Mouse (Mus musculus): ENCODE results near the gene Lypd6b. TPM values are rescaled to one million over a fixed set of nuclear protein-coding genes. Genes with fewer than 3 reads are reported as not detected.

Lypd6b gene
- polyA plus RNA-seq, 1 experiment: not detected

DNA sequence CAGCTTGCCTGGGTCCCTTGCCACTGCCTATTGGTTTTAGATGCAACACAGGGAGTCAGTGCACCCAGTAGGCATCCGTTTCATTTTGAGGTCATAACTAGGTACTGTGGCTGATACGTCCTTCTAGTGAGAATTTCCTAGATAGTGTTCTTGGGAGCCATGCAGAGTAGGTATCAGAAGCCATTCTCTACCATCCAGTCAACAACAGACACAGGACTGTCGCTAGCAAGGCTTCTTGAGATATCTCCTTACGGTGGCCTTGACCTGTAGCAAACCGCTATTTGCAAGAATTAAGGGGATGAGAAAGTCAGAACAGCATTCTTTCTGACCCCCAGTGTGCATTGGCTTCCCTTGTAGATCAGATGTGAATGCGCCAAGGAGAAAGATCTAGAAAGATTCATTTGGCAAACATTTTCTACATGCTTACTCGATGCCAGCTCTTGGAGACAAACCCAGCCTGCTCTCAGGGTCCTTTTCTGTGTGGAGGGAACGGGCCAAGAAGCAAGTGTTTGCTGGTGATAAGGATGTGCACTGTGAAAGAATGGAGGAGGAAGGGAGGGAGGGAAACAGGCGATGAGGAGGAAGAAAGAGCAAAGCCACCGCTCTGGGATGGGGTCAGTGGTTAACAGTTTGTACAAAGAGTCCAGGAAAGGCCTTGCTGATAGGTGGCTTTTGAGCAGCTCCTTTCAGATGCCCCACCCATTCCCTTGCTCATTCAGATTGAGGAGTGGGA, 82.5 kb downstream of the Lypd6b start:
- no peak for TF ChIP-seq TAL1 (IDR thresholded peaks at IDR 0.05; ENCODE audit: low read length)
- TF ChIP-seq GATA1 (IDR thresholded peaks at IDR 0.05; ENCODE audit: low read length): no peak
- H3K9me3 ChIP-seq (ENCODE audit: control insufficient read depth, low read length): no peaks in the 10 kb centered on the region
- H3K27me3 ChIP-seq (ENCODE audit: control insufficient read depth): no peaks in the 10 kb centered on the region
- no peak overlapping the region for H3K4me3 ChIP-seq (replicated peaks)
- H3K4me1 ChIP-seq (ENCODE audit: control insufficient read depth): peaks cover 5% of the 10 kb centered on the region
- no peaks in the 10 kb centered on the region for H3K36me3 ChIP-seq (ENCODE audit: control insufficient read depth)

GRCm38 (mm10) chr2:49871012-49871411, 83.5 kb downstream of the Lypd6b start:
- Histone ChIP-seq H3K4me3 (replicated peaks) (no peak overlapping the region), H3K36me3 (ENCODE audit: control insufficient read depth) (no peaks in the 10 kb centered on the region), H3K4me1 (ENCODE audit: control insufficient read depth) (peaks cover 5% of the 10 kb centered on the region), H3K9me3 (ENCODE audit: control insufficient read depth, low read length) (no peaks in the 10 kb centered on the region), H3K27me3 (ENCODE audit: control insufficient read depth) (no peaks in the 10 kb centered on the region)
- TF ChIP-seq TAL1 (IDR thresholded peaks at IDR 0.05; ENCODE audit: low read length): no peak
- TF ChIP-seq GATA1 (IDR thresholded peaks at IDR 0.05; ENCODE audit: low read length): no peak

DNA sequence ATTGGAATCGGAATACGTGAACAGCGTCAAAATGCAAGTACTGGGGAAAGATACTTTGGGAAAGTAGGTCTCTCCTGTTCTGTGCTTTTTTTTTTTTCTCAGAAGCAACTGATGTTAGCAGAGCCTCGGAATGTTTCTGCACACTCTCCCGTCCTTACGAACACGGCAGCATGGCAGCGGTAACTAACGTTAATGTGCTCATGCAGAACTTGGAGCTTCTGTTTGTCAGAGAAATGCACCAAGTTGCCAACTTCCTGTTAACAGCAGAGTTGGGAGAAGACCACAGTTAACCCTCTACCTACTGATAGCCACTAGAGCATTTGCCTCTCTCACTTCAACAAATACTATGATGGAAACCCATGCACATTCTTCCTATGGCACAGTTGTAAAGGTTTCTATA, 93.0 kb downstream of the Lypd6b start:
- Histone ChIP-seq H3K4me1 (ENCODE audit: control insufficient read depth) (no peaks in the 10 kb centered on the region), H3K9me3 (ENCODE audit: control insufficient read depth, low read length) (no peaks in the 10 kb centered on the region), H3K36me3 (ENCODE audit: control insufficient read depth) (no peaks in the 10 kb centered on the region), H3K27me3 (ENCODE audit: control insufficient read depth) (no peaks in the 10 kb centered on the region), H3K4me3 (replicated peaks) (no peak overlapping the region)
- TF ChIP-seq TAL1 (IDR thresholded peaks at IDR 0.05; ENCODE audit: low read length): no peak
- no peak for TF ChIP-seq GATA1 (IDR thresholded peaks at IDR 0.05; ENCODE audit: low read length)

GRCm38 (mm10) chr2:49881002-49881401, 93.5 kb downstream of the Lypd6b start:
- H3K9me3 ChIP-seq (ENCODE audit: control insufficient read depth, low read length): no peaks in the 10 kb centered on the region
- no peak overlapping the region for H3K4me3 ChIP-seq (replicated peaks)
- TF ChIP-seq GATA1 (IDR thresholded peaks at IDR 0.05; ENCODE audit: low read length): no peak
- TF ChIP-seq TAL1 (IDR thresholded peaks at IDR 0.05; ENCODE audit: low read length): no peak
- no peaks in the 10 kb centered on the region for H3K27me3 ChIP-seq (ENCODE audit: control insufficient read depth)
- H3K36me3 ChIP-seq (ENCODE audit: control insufficient read depth): no peaks in the 10 kb centered on the region
- H3K4me1 ChIP-seq (ENCODE audit: control insufficient read depth): no peaks in the 10 kb centered on the region

GRCm38 (mm10) chr2:49882461-49882860, 95.0 kb downstream of the Lypd6b start:
- TF ChIP-seq TAL1 (IDR thresholded peaks at IDR 0.05; ENCODE audit: low read length): no peak
- no peak for TF ChIP-seq GATA1 (IDR thresholded peaks at IDR 0.05; ENCODE audit: low read length)
- no peaks in the 10 kb centered on the region for H3K27me3 ChIP-seq (ENCODE audit: control insufficient read depth)
- H3K36me3 ChIP-seq (ENCODE audit: control insufficient read depth): no peaks in the 10 kb centered on the region
- H3K9me3 ChIP-seq (ENCODE audit: control insufficient read depth, low read length): no peaks in the 10 kb centered on the region
- no peak overlapping the region for H3K4me3 ChIP-seq (replicated peaks)
- H3K4me1 ChIP-seq (ENCODE audit: control insufficient read depth): no peaks in the 10 kb centered on the region

- Histone ChIP-seq H3K4me1 (ENCODE audit: control insufficient read depth) (no peaks in the 10 kb centered on the region), H3K4me3 (replicated peaks) (no peak overlapping the region), H3K9me3 (ENCODE audit: control insufficient read depth, low read length) (no peaks in the 10 kb centered on the region), H3K36me3 (ENCODE audit: control insufficient read depth) (no peaks in the 10 kb centered on the region), H3K27me3 (ENCODE audit: control insufficient read depth) (no peaks in the 10 kb centered on the region)
- no peak for TF ChIP-seq GATA1 (IDR thresholded peaks at IDR 0.05; ENCODE audit: low read length)
- TF ChIP-seq TAL1 (IDR thresholded peaks at IDR 0.05; ENCODE audit: low read length): no peak
Observed at GRCm38 (mm10) chr2:49883990-49884389, 96.5 kb downstream of the Lypd6b start.

- Histone ChIP-seq H3K4me3 (replicated peaks) (no peak overlapping the region), H3K27me3 (ENCODE audit: control insufficient read depth) (no peaks in the 10 kb centered on the region), H3K4me1 (ENCODE audit: control insufficient read depth) (no peaks in the 10 kb centered on the region), H3K36me3 (ENCODE audit: control insufficient read depth) (no peaks in the 10 kb centered on the region), H3K9me3 (ENCODE audit: control insufficient read depth, low read length) (no peaks in the 10 kb centered on the region)
- TF ChIP-seq TAL1 (IDR thresholded peaks at IDR 0.05; ENCODE audit: low read length): no peak
- TF ChIP-seq GATA1 (IDR thresholded peaks at IDR 0.05; ENCODE audit: low read length): no peak
Observed at GRCm38 (mm10) chr2:49886209-49886608, 98.7 kb downstream of the Lypd6b start.

DNA sequence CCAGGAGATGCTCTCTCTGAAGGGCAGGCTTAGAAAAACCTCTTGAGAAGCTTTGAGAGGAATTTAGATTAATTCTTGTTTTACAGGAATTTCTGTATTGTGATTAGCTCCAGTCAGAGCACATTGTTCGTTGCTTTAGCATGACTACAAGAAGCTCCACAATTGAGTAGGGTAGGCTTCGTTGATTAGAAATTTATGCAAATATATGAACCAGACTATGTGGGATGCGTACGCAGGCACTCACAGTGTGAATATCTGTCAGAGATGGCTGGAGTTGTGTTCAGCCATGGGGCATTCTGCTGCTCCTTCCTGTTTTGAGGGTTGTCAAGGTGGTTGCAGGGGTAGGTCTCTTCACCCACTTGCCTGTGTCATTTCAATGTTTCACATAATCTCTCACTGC, 100.9 kb downstream of the Lypd6b start:
- Histone ChIP-seq H3K4me3 (replicated peaks) (no peak overlapping the region), H3K27me3 (ENCODE audit: control insufficient read depth) (no peaks in the 10 kb centered on the region), H3K4me1 (ENCODE audit: control insufficient read depth) (no peaks in the 10 kb centered on the region), H3K36me3 (ENCODE audit: control insufficient read depth) (no peaks in the 10 kb centered on the region), H3K9me3 (ENCODE audit: control insufficient read depth, low read length) (no peaks in the 10 kb centered on the region)
- TF ChIP-seq GATA1 (IDR thresholded peaks at IDR 0.05; ENCODE audit: low read length) (no peak), TAL1 (IDR thresholded peaks at IDR 0.05; ENCODE audit: low read length) (no peak)

GRCm38 (mm10) chr2:49890727-49891126, 103.2 kb downstream of the Lypd6b start:
- H3K4me1 ChIP-seq (ENCODE audit: control insufficient read depth): no peaks in the 10 kb centered on the region
- H3K36me3 ChIP-seq (ENCODE audit: control insufficient read depth): no peaks in the 10 kb centered on the region
- H3K27me3 ChIP-seq (ENCODE audit: control insufficient read depth): no peaks in the 10 kb centered on the region
- no peak for TF ChIP-seq TAL1 (IDR thresholded peaks at IDR 0.05; ENCODE audit: low read length)
- TF ChIP-seq GATA1 (IDR thresholded peaks at IDR 0.05; ENCODE audit: low read length): no peak
- no peak overlapping the region for H3K4me3 ChIP-seq (replicated peaks)
- no peaks in the 10 kb centered on the region for H3K9me3 ChIP-seq (ENCODE audit: control insufficient read depth, low read length)
